ENCODE assay signal across 10 mouse cellular contexts in the genomic region with DNA sequence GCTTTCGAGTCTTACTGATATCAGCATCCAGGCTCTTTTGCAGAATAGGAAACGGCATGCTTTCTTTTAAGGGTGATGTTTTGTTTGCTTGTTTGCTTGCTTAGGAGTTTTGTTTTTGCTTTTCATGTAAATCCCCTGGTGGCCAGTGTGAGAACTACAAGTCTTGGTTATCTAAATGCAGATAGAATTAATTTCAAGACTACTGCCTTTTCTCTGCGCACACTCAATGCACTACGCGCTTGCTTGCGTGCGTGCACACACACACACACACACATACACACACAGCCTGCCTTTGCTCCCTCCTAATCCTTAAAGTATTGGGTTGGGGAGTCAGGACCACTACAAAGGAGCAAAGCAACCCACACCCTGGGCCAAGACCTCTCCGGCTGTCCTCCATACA.
DNase-seq lines count a peak whose midpoint lies in the region; ATAC-seq and TF ChIP-seq lines count a peak whose summit lies in the region.
"Had no signal": no experiment of that assay in that cellular context is flagged by ENCODE, and none has a peak within 500 bp of the region (broad histone marks: within the 10 kb centered on the region; RNA-seq: fewer than 3 reads in every experiment).

No protein-coding gene starts in this region.

- no peak for ATAC-seq in cerebellum, adult (ENCODE audit: insufficient number of reproducible peaks, low FRiP score, low TSS enrichment)
- ATAC-seq in kidney, embryonic 15.5 days (replicated peaks; ENCODE audit: low FRiP score), result 0 out of 2 replicates have a peak, but pooled peaks have one; percentile 12
- no peak for ATAC-seq in midbrain, embryonic 15.5 days (replicated peaks)

- no peak overlapping the region for H3K4me3 ChIP-seq in E14TG2a.4 (replicated peaks; ENCODE audit: low read length)
- no peak overlapping the region for H3K4me3 ChIP-seq in kidney, embryonic 15.5 days (replicated peaks)
- H3K4me3 ChIP-seq in midbrain, embryonic 15.5 days, result no peak overlapping the region
- H3K4me3 ChIP-seq: embryonic facial prominence, embryonic 15.5 days; megakaryocyte, embryonic 14.5 days had no signal

- peaks cover 29% of the 10 kb centered on the region for H3K27me3 ChIP-seq in E14TG2a.4 (ENCODE audit: insufficient read depth, low read length)
- no peaks in the 10 kb centered on the region for H3K27me3 ChIP-seq in kidney, embryonic 15.5 days
- no peaks in the 10 kb centered on the region for H3K27me3 ChIP-seq in midbrain, embryonic 15.5 days (replicated peaks)
- H3K27me3 ChIP-seq: embryonic facial prominence, embryonic 15.5 days; megakaryocyte, embryonic 14.5 days had no signal

- no peak overlapping the region for H3K27ac ChIP-seq in kidney, embryonic 15.5 days
- H3K27ac ChIP-seq in midbrain, embryonic 15.5 days, result no peak overlapping the region
- H3K27ac ChIP-seq: embryonic facial prominence, embryonic 15.5 days had no signal

- TF ChIP-seq CTCF in E14TG2a.4 (conservative IDR thresholded peaks at IDR 0.05; ENCODE audit: low read length), result peak; percentile 86

- no peak overlapping the region for H3K9ac ChIP-seq in kidney, embryonic 15.5 days
- no peak overlapping the region for H3K9ac ChIP-seq in midbrain, embryonic 15.5 days
- H3K9ac ChIP-seq: embryonic facial prominence, embryonic 15.5 days had no signal

- no peaks in the 10 kb centered on the region for H3K9me3 ChIP-seq in E14TG2a.4 (ENCODE audit: low read length)
- no peaks in the 10 kb centered on the region for H3K9me3 ChIP-seq in kidney, embryonic 15.5 days (replicated peaks)
- H3K9me3 ChIP-seq in midbrain, embryonic 15.5 days, result no peaks in the 10 kb centered on the region
- H3K9me3 ChIP-seq: embryonic facial prominence, embryonic 15.5 days had no signal

- 57% methylated on average over 8 of the region's 8 CpGs for WGBS in kidney, embryonic 15.5 days
- WGBS in midbrain, embryonic 15.5 days, result 85% methylated on average over 8 of the region's 8 CpGs

- H3K36me3 ChIP-seq in E14TG2a.4 (ENCODE audit: insufficient read depth, low read length), result no peaks in the 10 kb centered on the region
- H3K36me3 ChIP-seq in kidney, embryonic 15.5 days, result no peaks in the 10 kb centered on the region
- no peaks in the 10 kb centered on the region for H3K36me3 ChIP-seq in midbrain, embryonic 15.5 days (replicated peaks)
- H3K36me3 ChIP-seq: embryonic facial prominence, embryonic 15.5 days had no signal

- peaks cover 45% of the 10 kb centered on the region for H3K4me1 ChIP-seq in E14TG2a.4 (replicated peaks; ENCODE audit: low read depth, low read length)
- peaks cover 31% of the 10 kb centered on the region for H3K4me1 ChIP-seq in kidney, embryonic 15.5 days
- 0 out of 2 replicates have a peak, but pooled peaks cover 5% of the 10 kb centered on the region for H3K4me1 ChIP-seq in midbrain, embryonic 15.5 days
- H3K4me1 ChIP-seq: megakaryocyte, embryonic 14.5 days had no signal

- DNase-seq in cerebellum, adult 18-20 months, result peak; percentile 26 to 40
- peak; percentile 43 to 50 for DNase-seq in layer of hippocampus, postnatal 10 days (ENCODE audit: low spot score in 2 of 2)
- DNase-seq in layer of hippocampus, postnatal 14 days (ENCODE audit: low spot score in 2 of 2), result no peak
- no peak for DNase-seq in spleen, postnatal 36 days (ENCODE audit: low spot score in 2 of 2)

- H3K4me2 ChIP-seq in kidney, embryonic 15.5 days, result no peak overlapping the region
- no peak overlapping the region for H3K4me2 ChIP-seq in midbrain, embryonic 15.5 days
- H3K4me2 ChIP-seq: embryonic facial prominence, embryonic 15.5 days had no signal

Comparison
In these comparisons a context has a peak if more than half of its experiments do, and no peak if none do; other contexts are left out.
1. DNase-seq: peak in cerebellum, adult 18-20 months (2 of 2) and layer of hippocampus, postnatal 10 days (2 of 2); none in layer of hippocampus, postnatal 14 days (0 of 2) and spleen, postnatal 36 days (0 of 2).